Mouse (Mus musculus) heart, postnatal 25 days (tissue): ENCODE results near the gene Cntrob. TPM values are rescaled to one million over a fixed set of nuclear protein-coding genes. Genes with fewer than 3 reads are reported as not detected.

ENCODE experiments used
- DNase-seq: peaks from one replicate; pipeline ENCODE4 v3.0.0; 2022; ENCODE audit warnings: low spot score
- intact Hi-C: fragments of 180-260 bp; cut with DNase I; formaldehyde crosslinking; loops from one replicate; pipeline ENCODE4 v1.15.1; 2025
- total RNA-seq, 2 experiments: library from RNA; stranded (reverse); gene quantifications; 2 replicates each; pipeline ENCODE4 v1.2.3; 2021

Cntrob gene
- total RNA-seq: 1 to 10 TPM; 2.6 to 5.3 TPM

DNA sequence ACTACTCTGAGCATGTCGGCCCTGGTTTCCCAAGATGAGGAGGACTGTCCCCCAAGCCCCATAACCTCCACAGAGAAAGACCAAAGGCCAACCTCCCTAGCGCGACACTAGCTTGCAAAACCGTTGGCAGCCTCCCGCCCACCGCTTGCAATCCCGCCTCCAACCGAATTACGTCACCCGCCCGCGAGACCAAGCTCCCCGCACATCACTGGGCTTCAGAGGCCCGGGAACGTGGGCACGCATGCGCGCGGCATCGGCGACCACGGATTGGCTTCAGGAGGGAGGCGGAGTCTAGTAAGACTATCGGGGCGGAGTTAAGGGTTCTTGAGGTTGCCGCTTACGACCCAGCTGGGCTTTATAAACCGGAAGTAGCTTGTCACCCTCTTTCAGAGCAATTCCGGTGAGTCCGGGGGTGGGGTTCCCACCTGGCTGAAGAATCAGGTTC, at the start of gene Cntrob, which contains the start of gene Trappc1:
Cntrob (minus strand) TSS at position 109 of the 445 bp plus-strand sequence.
Trappc1 (plus strand) TSS at position 314 of the 445 bp plus-strand sequence.
- peak; percentile 99 for DNase-seq
- intact Hi-C loops: loop anchor here (5.0 kb wide), 1 partner anchor 56 kb away; no protein-coding TSS in a partner anchor

DNA sequence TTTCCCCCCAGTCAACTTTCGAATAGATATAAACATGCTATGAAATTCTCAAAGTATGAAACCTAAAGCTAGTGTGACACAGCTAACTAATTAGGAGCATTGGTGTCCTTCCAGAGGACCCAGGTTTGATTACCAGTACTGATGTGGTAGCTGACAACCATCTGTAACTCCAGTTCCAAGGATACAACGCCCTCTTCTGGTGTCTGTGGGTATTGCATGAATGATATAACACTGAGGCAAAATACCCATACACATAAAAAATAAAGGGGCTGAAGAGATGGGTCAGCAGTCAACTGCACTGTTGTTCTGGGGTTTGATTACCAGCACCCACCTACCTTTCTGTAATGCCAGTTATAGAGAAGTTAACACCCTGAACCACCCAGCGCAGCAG, 49.2 kb upstream of the Cntrob start:
- no peak for DNase-seq
- intact Hi-C loops: no loop called here

DNA sequence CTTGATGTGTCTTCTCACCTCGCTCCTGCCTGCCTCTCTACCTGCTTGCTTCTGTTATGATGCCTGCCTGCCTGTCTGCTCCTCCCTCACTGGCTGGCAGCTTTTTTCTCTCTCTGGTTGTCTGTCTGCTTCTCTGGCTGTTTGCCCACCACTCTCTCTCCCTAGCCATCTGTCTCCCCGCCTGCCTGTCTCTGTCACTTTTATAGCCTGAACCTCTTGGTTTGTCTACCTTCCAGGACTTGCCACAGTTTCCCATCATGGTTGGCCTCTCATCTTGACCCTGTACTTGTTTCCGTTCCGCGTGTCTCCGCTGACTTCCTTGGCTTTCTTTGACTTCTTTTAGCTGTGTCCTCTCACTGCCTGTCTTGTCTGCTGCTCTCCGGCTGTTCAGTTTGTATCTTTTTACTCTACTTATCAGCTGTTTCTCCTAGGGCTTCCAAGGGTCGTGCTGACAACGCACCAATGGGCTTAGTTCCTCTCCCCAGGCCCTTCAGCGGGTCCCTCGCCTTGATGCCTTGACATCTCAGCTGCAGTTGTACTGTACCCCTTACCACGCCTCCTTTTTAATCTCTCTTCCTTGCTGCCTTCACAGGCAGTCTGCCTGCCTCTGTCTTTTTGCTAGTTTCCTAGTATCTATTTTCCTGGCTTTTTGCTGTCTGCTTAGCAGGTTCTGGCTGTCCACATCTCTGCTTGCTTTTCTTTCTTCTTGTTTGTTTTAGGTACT, 48.6 kb upstream of the Cntrob start:
- DNase-seq: no peak
- intact Hi-C loops: no loop called here

DNA sequence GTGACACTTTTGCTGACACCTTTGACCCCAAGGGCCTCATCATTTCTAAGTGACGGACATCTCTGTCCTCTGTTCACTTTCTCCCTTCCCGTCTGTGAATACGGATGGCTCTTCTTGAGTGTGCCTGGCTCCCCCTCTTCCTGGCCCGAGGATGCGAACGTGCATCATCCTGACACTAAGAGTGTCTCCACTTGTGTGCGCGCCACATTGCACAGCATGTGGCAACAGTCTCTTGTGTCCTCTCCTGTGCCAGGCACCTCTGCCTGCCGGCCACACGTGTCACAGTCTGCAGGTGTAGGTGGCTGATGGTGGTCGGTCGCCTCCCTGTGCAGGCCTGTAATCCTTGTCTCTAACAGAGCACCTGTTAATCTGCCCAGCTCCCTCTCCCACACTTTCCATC, 48.0 kb upstream of the Cntrob start:
- no peak for DNase-seq
- intact Hi-C loops: no loop called here

DNA sequence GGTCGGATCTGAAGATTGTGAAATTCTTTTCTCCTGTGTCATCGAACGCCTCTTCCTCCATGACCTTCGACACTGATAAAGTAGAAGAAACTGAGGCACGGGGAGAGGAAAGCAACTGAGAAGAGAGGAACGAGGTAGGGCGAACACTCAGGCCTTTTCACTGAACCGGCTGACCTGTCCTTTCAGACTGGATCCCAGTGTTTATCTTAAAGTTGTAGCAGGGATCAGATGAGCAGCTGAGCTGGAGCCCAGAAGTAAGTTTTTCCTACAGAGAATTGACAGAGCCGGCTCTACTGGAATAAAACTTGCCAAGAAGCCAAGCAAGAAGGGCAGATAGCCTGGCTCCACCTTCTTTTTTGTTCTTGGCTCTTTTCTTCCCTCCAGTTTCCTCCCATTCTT, 47.2 kb upstream of the Cntrob start:
- intact Hi-C loops: no loop called here
- no peak for DNase-seq

DNA sequence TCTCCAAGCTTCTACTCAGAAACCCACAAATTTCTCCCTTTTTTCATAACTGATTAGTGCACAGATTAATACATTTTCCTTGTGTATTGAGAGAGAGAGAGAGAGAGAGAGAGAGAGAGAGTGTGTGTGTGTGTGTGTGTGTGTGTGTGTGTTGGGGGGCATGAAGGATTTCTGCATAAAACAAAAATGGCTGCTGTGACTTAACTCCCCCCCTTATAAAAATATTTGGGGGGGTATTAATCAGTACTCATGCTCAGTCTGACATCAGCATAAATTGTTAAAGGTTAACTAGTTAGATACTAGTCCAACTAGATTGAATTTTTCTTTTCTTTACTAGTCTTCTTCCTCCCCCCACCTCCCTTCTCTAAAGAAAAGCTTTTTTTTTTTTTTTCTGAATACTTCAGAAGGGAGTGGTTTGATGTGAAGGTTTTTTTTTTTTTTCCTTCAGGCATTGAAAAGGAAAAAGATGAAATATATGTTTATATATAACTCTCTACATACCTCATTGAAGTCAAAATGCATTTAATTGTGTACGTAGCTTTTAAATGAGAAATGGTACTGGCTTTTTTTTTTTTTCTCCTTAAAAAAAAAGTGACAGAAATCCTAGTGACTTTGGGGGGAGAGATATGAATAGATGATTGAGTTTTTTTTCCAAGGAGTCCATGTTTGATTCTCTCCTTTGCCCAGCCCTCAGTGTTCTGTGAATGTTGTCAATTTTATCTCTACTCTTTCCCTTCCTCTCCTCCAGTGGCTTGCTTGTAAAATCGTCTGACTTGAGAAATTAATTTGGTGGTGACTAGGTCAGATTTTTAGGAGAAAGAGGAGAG, 46.6 kb upstream of the Cntrob start:
- DNase-seq: no peak
- intact Hi-C loops: no loop called here

DNA sequence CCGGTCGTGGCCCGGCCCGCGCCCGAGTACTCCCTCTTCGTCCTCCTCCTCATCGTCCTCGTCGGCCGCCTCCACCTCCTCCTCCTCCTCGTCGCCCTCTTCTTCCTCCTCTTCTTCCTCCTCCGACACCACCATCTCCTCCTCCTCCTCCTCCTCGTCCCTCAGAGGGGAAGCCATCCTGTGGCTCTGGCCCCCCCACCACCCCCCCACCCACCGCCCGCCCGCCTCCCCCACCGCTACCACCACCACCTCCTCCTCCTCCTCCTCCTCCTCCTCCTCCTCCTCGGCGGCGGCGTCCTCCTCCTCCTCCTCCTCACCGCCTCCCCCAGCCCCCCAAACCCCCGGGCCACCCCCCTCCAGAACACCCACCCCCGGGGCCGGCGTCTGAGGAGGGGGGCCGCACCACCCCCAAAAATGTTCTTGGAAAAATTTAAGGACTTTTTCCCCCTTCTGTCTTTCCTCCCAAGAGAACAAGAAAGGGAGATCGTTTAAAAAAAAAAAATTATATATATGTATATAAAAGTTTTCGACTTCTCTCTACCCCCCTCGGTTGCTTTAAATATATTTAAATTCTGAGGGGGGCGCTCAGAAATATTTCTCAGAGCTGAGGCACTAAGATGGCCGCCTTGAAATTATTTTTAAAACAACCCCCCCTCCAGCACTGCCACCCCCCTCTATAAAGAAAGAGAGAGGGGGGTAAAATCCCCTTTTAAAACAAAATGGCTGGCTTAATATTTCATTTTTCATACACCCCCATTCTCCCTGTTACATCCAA, 45.8 kb upstream of the Cntrob start, which contains the start of gene Chd3:
Chd3 (minus strand) TSS at position 192 of the 775 bp plus-strand sequence.
- DNase-seq: no peak
- intact Hi-C loops: no loop called here

DNA sequence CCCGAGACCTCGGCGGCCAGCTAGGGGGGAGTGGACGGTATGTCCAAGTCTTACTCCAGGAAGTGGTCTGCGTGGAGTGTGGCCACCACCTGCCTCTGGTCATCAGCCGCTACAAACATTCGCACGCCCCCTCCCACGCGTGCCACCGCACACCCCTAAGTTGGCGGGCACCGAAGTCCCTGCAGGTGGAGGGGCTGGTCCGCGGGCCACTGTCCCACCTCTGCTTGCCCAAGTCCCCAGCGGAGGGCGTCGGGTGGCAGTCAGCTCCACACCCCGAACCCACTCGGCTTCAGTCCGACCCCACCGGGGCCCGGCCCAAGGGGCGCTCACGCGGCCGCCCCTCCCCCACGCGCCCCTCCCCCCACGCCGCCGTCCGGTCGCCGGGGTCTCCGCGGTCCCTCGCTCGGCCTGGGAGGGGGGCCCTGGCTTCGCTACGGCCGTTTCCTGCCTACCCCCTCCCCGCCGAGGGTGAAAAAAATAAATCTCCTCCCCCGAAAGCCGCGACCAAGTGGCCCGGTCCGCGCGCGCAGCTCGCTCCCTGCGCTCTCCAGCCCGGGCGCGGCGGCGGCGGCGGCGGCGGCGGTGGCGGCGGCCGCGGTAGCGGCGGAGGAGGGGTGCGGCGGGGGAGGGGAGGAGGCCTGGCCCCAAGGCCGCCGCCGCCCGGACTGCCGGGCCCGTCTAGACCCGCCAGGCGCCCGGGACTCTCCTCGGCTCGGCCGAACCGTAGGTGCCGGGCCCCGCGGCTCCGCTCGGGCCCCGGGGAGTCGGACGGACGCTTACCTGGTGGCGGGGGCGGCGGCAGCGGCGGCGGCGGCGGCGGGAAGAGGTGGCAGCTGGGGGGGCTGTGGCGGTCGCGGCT, 45.0 kb upstream of the Cntrob start:
- intact Hi-C loops: no loop called here
- DNase-seq: peak; percentile 13

DNA sequence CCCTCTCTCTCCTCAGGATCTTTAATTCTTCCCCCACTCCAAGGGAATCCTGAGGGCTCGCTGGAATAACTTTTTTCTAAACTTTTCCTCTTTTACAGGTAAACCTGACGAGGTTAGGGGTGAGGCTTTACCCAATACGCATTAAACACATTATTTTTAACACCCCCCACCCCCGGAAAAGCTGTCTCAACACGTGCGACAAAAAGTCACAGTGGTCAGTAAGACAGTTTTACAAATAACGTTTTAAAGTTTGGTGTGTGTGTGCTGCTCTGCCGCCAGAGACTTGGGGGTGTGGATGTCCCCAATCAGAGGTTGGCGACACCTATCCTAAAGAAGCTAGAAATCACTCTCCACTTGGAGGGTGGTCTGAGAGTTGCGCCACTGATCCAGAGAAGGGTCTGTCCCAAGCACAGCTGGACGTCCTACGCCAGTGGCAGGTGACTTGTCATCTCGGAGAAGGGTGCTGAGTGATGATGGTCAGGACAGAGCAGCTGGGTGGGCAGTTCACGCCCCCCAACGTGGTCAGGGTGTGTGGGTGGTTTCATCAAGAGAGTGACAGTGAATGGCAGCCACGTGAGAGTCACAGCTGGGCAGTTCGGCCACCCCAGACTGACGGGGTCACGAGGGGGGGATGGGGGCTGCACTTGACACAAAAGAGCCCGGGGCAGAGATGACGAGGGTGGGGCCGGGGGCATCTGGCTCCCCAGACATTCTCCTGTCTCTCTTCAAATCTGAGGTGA, 44.2 kb upstream of the Cntrob start:
- intact Hi-C loops: loop anchor here (2.0 kb wide), 2 partner anchors 27 to 41 kb away; partner anchors contain the start of genes Kcnab3 and Rnf227
- DNase-seq: no peak

DNA sequence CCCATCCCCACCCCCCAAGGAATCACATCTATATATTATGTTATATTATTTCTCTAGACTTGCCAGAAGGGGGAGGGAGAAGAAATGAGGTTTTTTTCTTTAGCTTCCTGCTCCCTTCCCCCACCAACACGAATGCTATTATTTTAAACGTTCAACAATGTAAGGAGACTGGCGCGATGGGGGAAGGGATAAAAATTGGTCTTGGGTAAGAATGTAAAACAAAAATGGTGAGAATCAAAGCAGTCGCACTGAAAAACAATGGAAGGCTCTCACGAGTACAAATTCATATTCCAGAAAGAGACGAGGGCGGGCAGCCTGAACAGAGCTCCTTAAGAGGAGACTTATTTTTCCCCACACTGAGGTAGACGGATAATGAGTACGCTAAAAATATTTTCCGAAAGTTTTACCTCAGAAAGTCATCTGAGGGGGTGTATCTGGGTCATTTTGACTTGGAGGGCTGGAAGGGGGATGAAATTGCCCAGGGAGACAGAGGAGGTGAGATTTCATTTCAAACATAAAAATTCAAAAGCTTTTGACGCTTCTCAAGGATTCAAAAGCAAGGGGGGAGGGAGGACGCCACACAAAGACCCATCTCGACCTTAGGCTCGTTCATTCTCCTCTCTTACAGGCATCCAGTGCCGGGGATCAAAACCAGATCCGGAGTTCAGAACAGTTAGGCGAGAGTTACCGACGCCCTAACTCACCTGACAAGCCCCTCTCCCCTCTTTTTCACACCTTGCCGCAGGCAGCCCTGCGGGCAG, 43.5 kb upstream of the Cntrob start:
- DNase-seq: no peak
- intact Hi-C loops: loop anchor here (2.0 kb wide), 2 partner anchors 26 to 40 kb away; partner anchors contain the start of genes Kcnab3 and Rnf227

DNA sequence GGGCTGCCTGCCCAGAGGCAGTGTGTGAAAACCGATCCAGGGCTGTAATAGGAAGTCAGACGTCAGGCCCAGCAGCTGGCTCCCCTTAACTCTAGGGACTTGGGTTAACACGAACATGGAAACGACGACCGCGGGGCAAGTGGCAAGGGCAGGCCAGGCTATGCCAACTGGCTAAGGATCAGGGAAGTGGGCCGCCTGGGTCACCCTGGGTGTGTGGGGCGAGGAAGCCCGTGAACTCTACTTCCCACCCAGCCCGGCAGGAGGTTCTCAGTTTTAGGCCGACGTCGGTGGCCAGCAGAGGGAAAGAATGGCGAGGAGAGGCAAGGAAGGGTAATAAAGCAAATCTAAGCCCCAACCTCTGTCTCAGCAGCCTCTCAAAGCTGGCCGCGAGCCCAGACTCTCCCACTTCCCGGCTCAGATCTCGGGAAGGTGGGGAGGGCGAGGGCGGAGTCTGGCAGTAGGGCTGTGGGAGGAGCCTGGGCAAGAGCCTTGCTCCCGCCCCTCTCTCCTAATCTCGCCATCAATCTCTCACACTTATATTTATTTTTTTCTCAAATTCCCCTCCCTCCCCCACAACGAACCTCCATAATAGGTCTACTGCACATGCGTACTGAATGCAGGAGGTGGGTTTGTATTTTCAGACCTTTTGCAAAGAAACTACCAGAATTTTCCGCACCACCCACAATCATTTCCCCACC, 42.7 kb upstream of the Cntrob start:
- DNase-seq: peak; percentile 88
- intact Hi-C loops: loop anchor here (2.0 kb wide), 2 partner anchors 26 to 40 kb away; partner anchors contain the start of genes Kcnab3 and Rnf227

DNA sequence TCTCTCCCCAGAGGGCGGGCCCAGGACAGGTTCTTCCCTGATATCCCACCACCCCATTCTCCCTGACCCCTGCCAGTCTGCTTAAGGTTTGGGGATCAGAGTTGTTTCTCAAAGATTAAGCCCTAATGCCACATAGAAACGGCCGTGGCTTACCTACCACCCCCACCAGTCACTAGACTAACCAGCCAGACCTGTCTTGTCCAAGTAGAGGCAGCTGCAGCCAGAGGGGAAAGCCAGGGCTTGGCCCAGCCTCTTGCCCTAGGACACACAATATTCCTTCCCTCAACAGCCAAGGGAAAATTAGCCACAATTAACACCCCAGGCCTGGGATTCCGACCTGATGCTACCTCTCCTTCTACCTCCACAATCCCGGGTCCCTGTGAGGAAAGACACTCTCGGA, 42.1 kb upstream of the Cntrob start:
- intact Hi-C loops: loop anchor here (2.0 kb wide), 2 partner anchors 25 to 39 kb away; partner anchors contain the start of genes Kcnab3 and Rnf227
- no peak for DNase-seq

DNA sequence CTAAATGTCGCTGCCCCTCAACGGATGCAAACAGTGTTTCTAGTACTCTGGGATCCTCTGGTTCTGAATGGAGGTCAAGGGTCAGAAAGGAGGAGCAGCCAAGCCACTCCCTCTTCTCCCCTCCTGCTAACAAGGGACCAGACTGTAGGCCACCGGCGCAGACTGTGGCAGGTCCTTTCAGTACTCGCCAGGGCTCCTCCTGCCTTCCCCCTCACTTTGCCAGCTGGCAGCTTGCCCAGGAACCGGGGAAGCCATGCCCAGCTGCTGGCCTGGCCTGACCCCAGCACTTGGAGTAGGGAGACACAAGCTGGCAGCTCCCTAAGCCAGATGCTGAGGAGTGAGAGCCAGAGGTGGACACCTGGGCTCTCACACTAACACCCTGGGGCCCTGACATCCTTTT, 41.3 kb upstream of the Cntrob start:
- intact Hi-C loops: no loop called here
- DNase-seq: peak; percentile 90

DNA sequence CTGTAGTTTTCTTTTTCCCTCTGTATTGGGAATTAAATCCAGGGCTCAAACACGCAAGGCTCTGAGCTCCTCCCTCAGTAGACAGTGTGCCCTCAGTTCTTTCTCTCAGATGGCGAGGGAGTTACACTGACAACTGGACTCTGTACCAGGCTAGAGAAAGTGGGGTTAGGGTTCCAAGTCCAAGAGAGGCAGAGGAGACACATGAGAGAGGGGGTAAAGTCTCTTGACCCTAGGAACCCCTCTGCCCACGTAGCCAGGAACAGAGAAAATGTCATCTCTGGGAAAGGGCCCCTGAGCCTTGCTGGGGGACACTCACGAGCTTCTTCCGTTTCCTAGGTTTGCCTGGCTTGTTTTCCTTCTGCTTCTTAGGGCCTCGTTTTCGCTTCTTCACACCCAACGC, 40.8 kb upstream of the Cntrob start:
- no peak for DNase-seq
- intact Hi-C loops: no loop called here

DNA sequence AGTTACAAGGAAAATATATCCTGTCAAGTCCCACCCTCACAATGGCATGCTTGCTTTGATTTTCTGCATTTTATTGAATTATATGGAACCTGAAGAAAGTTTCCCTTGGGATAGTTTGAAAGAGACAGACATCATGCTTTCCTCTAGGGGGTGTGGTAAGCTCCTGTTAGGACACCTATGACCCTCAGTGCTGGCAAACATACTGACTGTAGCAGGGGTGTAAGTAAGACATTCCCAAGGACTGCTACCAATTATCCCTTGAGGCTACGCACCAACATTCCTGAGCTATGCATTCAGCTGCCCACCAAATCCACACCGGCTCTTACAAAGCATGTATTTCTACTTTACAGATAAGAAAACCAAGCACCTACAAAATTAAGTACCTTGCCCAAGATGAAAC, 38.9 kb upstream of the Cntrob start:
- intact Hi-C loops: no loop called here
- DNase-seq: no peak

DNA sequence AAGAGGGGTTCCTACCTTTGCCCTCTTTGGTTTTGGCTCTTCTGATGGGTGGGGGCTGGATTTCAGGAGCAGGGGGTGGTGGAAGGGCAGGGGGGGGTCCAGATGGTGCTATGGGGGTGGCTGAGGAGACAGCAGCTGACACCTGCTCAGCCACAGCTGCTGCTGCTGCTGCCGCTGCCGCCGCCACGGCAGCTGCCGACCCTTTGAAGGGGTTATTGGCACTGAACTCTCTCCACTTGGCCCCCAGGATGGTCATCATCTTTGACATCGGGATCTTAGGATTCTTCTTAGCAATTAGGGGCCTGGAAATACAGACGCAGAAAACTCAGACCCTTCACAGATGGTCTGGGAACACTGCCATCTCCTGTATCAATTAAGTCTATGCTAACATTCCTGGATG, 38.4 kb upstream of the Cntrob start:
- intact Hi-C loops: no loop called here
- DNase-seq: no peak

DNA sequence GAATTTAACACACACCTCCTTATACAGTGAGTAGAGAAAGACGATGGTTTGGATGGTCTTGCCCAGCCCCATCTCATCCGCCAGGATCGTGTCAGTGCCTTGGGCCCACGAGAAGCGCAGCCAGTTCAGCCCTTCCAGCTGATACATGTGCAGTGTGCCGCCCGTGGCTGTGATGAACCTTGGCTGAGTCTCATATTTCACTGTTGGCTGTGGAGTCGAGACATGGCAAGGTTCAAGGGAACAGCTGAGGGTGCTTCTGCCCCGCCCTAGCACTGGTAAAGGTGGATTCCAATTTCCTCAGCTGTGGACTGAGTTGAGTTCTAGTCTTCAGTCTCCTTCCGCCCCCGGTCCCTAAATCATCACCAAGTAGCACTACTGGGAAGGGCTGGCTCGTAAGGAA, 34.1 kb upstream of the Cntrob start:
- no peak for DNase-seq
- intact Hi-C loops: no loop called here
